Mouse (Mus musculus) brain, embryonic 14.5 days (tissue): ENCODE results near the gene Sprr2a2.
"Not testable (repeated sequence)": the region's sequence is repeated elsewhere in the genome, so short reads cannot be mapped to it uniquely, and the experiment has no call there.

Experiments used
- CTCF ChIP-seq: fragments of 200-500 bp; IDR thresholded peaks from 2 replicates; pipeline ENCODE4 v1.5.1; 2012; ENCODE audit warnings: inconsistent platforms, mild to moderate bottlenecking, moderate library complexity, borderline replicate concordance; ENCODE audit not compliant: insufficient read depth, insufficient read length; ENCODE audit errors: extremely low read depth
- POLR2A ChIP-seq: fragments of 200-500 bp; IDR thresholded peaks from 2 replicates; pipeline ENCODE4 v1.6.1; 2012; ENCODE audit warnings: mild to moderate bottlenecking, inconsistent platforms, borderline replicate concordance; ENCODE audit not compliant: poor library complexity, insufficient read depth, insufficient read length, severe bottlenecking; ENCODE audit errors: extremely low read depth

GRCm38 (mm10) chr3:92253860-92254259 lies 38.1 kb downstream of the Sprr2a2 start:
- TF ChIP-seq CTCF, POLR2A: not testable (repeated sequence)
